Mouse (Mus musculus): ENCODE measurements around the gene Gm14124.
"Not testable (repeated sequence)": the region's sequence is repeated elsewhere in the genome, so short reads cannot be mapped to it uniquely, and the experiment has no call there.

DNA sequence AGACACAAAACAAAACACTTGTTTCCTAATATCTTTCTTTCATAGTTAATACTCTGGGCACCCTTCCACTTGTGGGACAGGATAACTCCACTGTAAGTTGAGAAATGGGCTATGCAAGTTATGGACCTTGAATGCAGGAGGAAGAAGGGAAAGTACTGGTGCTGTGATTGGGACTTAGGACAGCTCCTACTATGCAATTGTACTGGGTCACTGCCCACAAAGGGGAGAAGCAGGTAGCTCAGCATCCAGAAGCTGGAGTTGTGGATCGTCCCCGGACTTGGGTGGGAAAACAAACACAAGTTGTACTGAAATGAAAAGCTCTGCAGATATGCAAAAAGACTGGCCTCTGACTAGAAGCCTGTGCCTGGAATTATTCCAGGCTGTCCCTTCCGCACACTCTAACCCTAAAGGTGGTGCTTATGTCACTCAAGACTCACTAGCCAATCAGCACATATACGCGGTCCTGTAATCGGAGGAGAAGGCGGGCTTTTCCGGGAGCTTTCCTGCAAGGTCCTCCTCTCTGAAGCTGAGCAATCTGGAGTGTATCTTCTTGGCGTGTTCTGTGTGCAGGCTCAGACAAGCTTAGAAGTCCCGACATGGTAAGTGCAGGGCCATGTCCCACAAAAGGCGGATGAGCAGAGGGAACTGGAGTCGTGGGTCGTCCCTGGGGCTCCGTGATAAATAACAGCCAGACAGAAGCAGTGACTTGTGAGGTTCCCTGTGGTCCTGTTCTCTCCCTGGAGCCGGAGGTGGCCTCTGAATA is 39.5 kb upstream of the Gm14124 start, which contains the start of gene Zfp937:
- not testable (repeated sequence) for TF ChIP-seq CTCF, EP300 (IDR thresholded peaks at IDR 0.05; ENCODE audit: low read depth)

All from heart, postnatal 0 days (tissue).